Mouse (Mus musculus) E14TG2a.4 (cell line): Measurements from ENCODE around the gene 4933424G06Rik.

Experiments used
- H3K27me3 ChIP-seq: 2 replicates; pipeline ENCODE4 v1.6.1; 2014; ENCODE audit warnings: low read length, control low read depth; ENCODE audit not compliant: insufficient read depth
- H3K36me3 ChIP-seq: 2 replicates; pipeline ENCODE4 v1.6.1; 2014; ENCODE audit warnings: low read length, control low read depth; ENCODE audit not compliant: insufficient read depth
- H3K4me1 ChIP-seq: replicated peaks from 2 replicates; pipeline ENCODE4 v1.6.1; 2014; ENCODE audit warnings: low read depth, low read length, control low read depth
- H3K4me3 ChIP-seq: replicated peaks from 2 replicates; pipeline ENCODE4 v1.5.1; 2014; ENCODE audit warnings: mild to moderate bottlenecking, low read length
- H3K9me3 ChIP-seq: 2 replicates; pipeline ENCODE4 v1.6.1; 2014; ENCODE audit warnings: low read length, control low read depth
- CTCF ChIP-seq: conservative IDR thresholded peaks from 2 replicates; pipeline ENCODE4 v1.5.1; 2014; ENCODE audit warnings: low read length
- NANOG ChIP-seq: IDR thresholded peaks from 2 replicates; pipeline ENCODE4 v1.6.1; 2014; ENCODE audit warnings: borderline replicate concordance, low read length, mixed read lengths
- POU5F1 ChIP-seq: IDR thresholded peaks from 2 replicates; pipeline ENCODE4 v1.6.1; 2014; ENCODE audit warnings: low read length, borderline replicate concordance

Gene 4933424G06Rik

DNA sequence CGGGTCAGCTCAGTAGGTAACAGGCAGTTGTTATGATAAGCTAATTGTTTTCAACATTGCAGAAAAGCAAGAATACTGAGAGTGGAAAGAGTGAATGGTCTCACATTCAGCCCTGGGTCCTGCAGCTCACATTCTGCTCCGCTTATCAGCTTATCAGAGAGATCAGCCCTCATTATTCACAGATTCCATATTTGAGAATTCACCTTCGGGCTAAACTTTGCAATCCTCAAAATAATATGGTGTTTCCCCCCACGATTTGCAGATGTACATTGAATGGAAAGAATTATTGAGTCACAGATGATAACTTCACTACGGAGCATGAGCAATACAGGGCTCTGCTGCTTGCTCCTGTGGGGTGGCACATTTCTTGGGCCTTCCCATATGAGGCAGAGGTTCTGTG, 58.8 kb downstream of the 4933424G06Rik start:
- Histone ChIP-seq H3K36me3 (no peaks in the 10 kb centered on the region), H3K9me3 (no peaks in the 10 kb centered on the region), H3K4me3 (no peak overlapping the region; the same call in 1 of the 2 replicates), H3K27me3 (peaks cover 31% of the 10 kb centered on the region), H3K4me1 (peaks cover 61% of the 10 kb centered on the region)
- TF ChIP-seq NANOG (no peak), CTCF (no peak), POU5F1 (no peak)

DNA sequence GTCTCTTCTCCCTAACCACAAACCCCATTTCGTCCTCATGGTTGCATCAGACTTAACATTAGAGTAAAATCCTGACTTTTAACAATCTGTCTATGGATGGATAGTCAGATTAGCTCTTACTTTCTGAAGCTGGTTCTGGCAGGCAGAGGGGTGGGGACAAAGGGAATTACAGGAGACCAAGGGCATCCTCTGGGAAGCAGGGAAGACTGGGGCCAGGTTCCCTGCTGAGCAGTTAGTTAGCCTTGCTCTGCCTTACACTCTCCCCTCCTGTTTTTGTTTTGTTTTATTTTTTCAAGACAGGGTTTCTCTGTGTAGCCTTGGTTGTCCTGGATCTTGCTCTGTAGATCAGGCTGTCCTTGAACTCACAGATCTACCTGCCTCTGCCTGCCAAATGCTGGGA, 60.0 kb downstream of the 4933424G06Rik start:
- Histone ChIP-seq H3K4me3 (no peak overlapping the region), H3K27me3 (peaks cover 23% of the 10 kb centered on the region), H3K4me1 (peaks cover 68% of the 10 kb centered on the region), H3K9me3 (no peaks in the 10 kb centered on the region), H3K36me3 (no peaks in the 10 kb centered on the region)
- TF ChIP-seq NANOG: no peak
- TF ChIP-seq CTCF: no peak
- TF ChIP-seq POU5F1: no peak

DNA sequence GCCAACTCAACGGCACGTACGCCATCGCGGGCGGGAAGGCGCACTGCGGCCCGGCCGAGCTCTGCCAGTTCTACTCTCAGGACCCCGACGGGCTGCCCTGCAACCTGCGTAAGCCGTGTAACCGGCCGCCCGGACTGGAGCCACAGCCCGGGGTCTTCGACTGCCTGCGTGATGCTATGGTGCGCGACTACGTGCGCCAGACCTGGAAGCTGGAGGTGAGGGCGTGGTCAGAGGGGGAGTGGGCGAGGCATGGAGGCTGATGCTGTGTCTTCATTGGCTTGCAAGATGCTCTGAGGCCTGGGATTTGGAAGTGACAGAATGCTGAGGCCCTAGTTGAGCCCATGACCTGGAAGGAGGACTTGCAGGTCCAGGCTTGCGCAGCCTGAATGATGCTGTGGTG, 61.0 kb downstream of the 4933424G06Rik start:
- peaks cover 14% of the 10 kb centered on the region for H3K27me3 ChIP-seq
- TF ChIP-seq NANOG (no peak), POU5F1 (no peak), CTCF (no peak)
- no peaks in the 10 kb centered on the region for H3K36me3 ChIP-seq
- peaks cover 68% of the 10 kb centered on the region for H3K4me1 ChIP-seq
- H3K4me3 ChIP-seq: peak overlapping the region; percentile 77
- no peaks in the 10 kb centered on the region for H3K9me3 ChIP-seq

DNA sequence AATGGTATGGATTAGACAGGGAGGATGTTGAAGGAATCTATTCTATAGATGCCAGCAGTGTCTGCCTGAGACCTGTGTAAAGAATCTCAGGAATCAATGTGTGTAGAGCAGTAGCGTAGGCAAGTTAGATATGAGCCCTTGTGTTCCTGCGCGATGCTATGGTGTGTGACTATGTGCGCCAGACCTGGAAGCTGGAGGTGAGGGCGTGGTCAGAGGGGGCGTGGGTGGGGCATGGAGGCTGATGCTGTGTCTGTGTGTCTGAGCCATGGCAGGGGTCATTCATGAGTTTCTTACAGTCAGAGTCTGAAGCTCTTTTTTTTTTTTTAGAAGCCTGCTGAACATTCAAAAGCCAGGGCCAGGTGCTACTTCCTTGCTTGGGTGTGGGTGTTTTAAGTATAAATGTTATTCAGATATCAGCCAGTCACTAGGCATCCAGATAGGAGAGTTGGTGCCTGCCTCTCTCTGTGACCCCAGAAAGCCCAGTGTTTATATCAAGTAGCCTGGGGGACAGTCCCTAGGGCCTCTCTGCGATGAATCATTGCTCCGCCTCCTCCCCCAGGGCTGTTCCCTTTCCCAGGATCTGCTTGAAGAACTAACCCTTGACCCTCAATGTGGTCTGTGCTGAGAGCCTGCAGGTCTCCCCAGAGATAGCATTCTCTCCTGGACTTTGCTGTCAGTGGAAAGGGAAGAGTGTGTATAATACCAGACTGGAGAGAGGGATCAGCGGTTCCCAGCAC, 62.4 kb downstream of the 4933424G06Rik start:
- Histone ChIP-seq H3K27me3 (peaks cover 6% of the 10 kb centered on the region; the same call in 1 of the 2 replicates), H3K4me1 (peaks cover 60% of the 10 kb centered on the region)

DNA sequence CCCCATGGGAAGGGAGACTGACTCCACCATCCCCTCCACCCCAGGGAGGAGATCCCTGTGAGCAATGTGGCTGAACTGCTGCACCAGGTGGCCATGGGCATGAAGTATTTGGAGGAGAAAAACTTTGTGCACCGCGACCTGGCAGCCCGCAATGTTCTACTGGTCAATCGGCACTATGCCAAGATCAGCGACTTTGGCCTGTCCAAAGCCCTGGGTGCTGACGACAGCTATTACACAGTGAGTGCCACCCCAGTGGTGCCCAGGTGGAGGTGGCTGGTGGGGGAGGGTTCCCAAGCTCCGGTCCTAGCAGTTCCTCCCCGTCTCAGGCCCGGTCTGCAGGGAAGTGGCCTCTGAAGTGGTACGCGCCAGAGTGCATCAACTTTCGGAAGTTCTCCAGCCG, 70.8 kb downstream of the 4933424G06Rik start:
- Histone ChIP-seq H3K4me3 (no peak overlapping the region), H3K4me1 (peaks cover 35% of the 10 kb centered on the region), H3K9me3 (0 out of 2 replicates have a peak, but pooled peaks cover 3% of the 10 kb centered on the region), H3K27me3 (peaks cover 25% of the 10 kb centered on the region), H3K36me3 (no peaks in the 10 kb centered on the region)
- TF ChIP-seq CTCF (no peak), POU5F1 (no peak), NANOG (no peak)

More for the DNA sequence above, 62.4 kb downstream of the 4933424G06Rik start:
- Histone ChIP-seq H3K36me3 (no peaks in the 10 kb centered on the region), H3K9me3 (0 out of 2 replicates have a peak, but pooled peaks cover 2% of the 10 kb centered on the region), H3K4me3 (no peak overlapping the region)
- no peak for TF ChIP-seq POU5F1
- TF ChIP-seq NANOG: no peak
- TF ChIP-seq CTCF: no peak

DNA sequence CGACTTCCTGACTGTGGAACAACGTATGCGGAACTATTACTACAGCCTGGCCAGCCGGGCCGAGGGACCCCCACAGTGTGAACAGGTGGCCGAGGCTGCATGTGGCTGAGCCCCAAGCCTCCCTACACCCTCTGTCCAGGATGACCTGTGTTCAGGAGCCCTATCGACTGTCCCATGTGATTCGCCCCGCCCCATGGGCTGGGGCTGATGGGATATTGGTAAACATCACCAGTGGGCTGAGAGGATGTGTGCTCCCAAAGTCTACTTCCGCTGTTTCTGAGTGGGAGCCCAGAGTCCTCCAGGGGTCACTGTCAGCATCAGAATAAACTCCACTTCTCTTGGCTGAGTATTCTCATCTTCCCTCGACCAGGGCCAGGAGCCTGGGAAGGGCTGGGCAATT, 72.5 kb downstream of the 4933424G06Rik start:
- Histone ChIP-seq H3K4me3 (no peak overlapping the region), H3K36me3 (no peaks in the 10 kb centered on the region), H3K4me1 (peaks cover 40% of the 10 kb centered on the region), H3K27me3 (peaks cover 30% of the 10 kb centered on the region), H3K9me3 (peaks cover 4% of the 10 kb centered on the region; the same call in 1 of the 2 replicates)
- no peak for TF ChIP-seq POU5F1
- no peak for TF ChIP-seq CTCF
- no peak for TF ChIP-seq NANOG

DNA sequence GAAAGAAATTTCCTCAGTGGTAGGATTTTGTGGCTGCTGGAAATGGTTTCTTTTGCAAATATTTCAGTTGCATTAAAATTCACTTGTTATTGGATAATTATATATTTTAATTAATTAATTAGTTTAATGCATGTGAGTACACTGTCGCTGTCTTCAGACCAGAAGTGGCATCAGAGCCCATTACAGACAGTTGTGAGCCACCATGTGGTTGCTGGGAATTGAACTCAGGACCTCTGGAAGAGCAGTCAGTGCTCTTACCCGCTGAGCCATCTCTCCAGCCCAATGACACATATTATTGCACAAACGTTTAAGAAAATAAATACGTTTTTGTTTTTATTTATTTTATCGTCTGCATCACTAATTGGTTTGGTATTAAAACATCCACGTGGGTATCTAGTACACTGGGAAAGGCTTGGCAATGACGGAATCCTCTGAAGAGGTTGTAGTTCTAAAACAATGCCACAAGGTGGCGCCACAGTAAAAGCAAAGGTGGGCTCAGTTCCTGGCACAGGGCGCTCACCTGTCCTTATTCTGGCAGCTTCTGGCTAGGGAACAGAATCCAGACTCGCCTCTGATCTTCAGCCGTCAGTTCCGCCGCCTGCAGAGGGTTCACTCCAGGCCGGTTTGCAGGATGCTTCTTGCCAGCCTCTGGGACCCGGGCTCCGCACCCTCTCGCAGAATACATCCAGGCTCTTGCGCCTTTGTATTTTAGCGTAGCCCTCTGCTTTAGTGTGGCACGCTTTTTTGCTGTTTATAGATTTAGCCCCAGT, 74.6 kb downstream of the 4933424G06Rik start:
- Histone ChIP-seq H3K27me3 (peaks cover 22% of the 10 kb centered on the region), H3K36me3 (no peaks in the 10 kb centered on the region), H3K4me1 (peaks cover 27% of the 10 kb centered on the region), H3K4me3 (peak overlapping the region; percentile 68), H3K9me3 (peaks cover 4% of the 10 kb centered on the region; the same call in 1 of the 2 replicates)
- TF ChIP-seq NANOG: no peak
- TF ChIP-seq CTCF: peak; percentile 72

DNA sequence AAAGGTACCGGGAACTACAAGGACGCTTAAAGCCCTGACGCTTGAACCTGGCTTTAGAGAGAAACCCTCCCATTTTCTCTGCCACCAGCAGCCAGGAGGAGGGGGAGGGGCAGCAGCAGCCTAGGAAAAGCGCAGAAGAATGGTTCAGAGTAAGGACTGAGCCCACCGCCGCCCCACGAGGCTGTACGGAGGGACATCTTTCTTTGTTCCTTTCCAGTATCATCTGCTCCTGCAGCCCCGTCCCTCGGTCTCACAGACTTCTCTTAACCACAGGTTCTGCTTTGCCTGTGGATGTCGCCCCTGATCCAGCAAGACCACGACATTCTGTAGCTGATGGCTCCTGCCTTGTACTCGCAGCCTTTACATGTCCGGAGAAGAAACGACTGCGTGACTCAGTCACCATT, 75.3 kb downstream of the 4933424G06Rik start:
- no peak for TF ChIP-seq POU5F1
- no peak for TF ChIP-seq NANOG
- TF ChIP-seq CTCF: no peak; the same call in 1 of the 2 replicates
- peaks cover 4% of the 10 kb centered on the region; the same call in 1 of the 2 replicates for H3K9me3 ChIP-seq
- H3K27me3 ChIP-seq: peaks cover 22% of the 10 kb centered on the region
- H3K4me3 ChIP-seq: peak overlapping the region; percentile 68
- peaks cover 32% of the 10 kb centered on the region for H3K4me1 ChIP-seq
- peaks cover 5% of the 10 kb centered on the region; the same call in 1 of the 2 replicates for H3K36me3 ChIP-seq
